Mouse (Mus musculus) erythroblast, embryonic 14.5 days (primary cell): ENCODE measurements around the gene Map3k13.
A peak's percentile ranks its signal among the peaks of the same experiment; 100 is the strongest.

Experiments
- GATA1 ChIP-seq: IDR thresholded peaks from 2 replicates; pipeline ENCODE4 v1.6.1; 2012; ENCODE audit warnings: low read length, inconsistent platforms, mixed read lengths
- TAL1 ChIP-seq: IDR thresholded peaks from 3 replicates; pipeline ENCODE4 v1.6.1; 2012; ENCODE audit warnings: low read length, inconsistent platforms, mixed read lengths

GRCm38 (mm10) chr16:21791779-21792178 lies 2.4 kb upstream of the Map3k13 start:
- peak; percentile 69 for TF ChIP-seq GATA1
- peak; percentile 70 for TF ChIP-seq TAL1
